In genomic region chr13:83566180-83566579, GRCm38 (mm10) we compare ENCODE assay signal across 8 mouse cellular contexts.
DNase-seq lines count a peak whose midpoint lies in the region; ATAC-seq and TF ChIP-seq lines count a peak whose summit lies in the region.
"Had no signal": no experiment of that assay in that cellular context is flagged by ENCODE, and none has a peak within 500 bp of the region (broad histone marks: within the 10 kb centered on the region; RNA-seq: fewer than 3 reads in every experiment).

No protein-coding gene starts in this region.

- no peaks in the 10 kb centered on the region for H3K36me3 ChIP-seq in midbrain, postnatal 0 days (ENCODE audit: insufficient read depth, low read length)
- no peaks in the 10 kb centered on the region for H3K36me3 ChIP-seq in midbrain, embryonic 10.5 days
- H3K36me3 ChIP-seq: neural tube, embryonic 12.5 days had no signal

- peak; percentile 11 for DNase-seq in midbrain, postnatal 0 days (ENCODE audit: low spot score)
- no peak for DNase-seq in midbrain, embryonic 10.5 days (ENCODE audit: low spot score)
- DNase-seq in naive thymus-derived CD4-positive, alpha-beta T cell, adult 2 months (ENCODE audit: low read depth) = peak; percentile 75
- DNase-seq in gastrocnemius, postnatal 10 days = no peak
- DNase-seq in c-Kit-positive CD71-positive TER-119-positive erythroid progenitor cells, embryonic 14.5 days (ENCODE audit: low spot score) = no peak

- ATAC-seq in midbrain, postnatal 0 days (ENCODE audit: low FRiP score) = no peak
- ATAC-seq in common myeloid progenitor, adult 5-6 weeks (replicated peaks; ENCODE audit: low read depth, poor library complexity, severe bottlenecking) = peak; percentile 30
- peak; percentile 66 for ATAC-seq in inflammation-experienced regulatory T-cells, adult 6 months

- H3K9me3 ChIP-seq in midbrain, postnatal 0 days (ENCODE audit: low read length) = no peaks in the 10 kb centered on the region
- H3K9me3 ChIP-seq in midbrain, embryonic 10.5 days (replicated peaks) = no peaks in the 10 kb centered on the region
- H3K9me3 ChIP-seq: neural tube, embryonic 12.5 days had no signal

- WGBS in midbrain, postnatal 0 days = 56% methylated on average over 4 of the region's 4 CpGs
- 81% methylated on average over 4 of the region's 4 CpGs for WGBS in midbrain, embryonic 10.5 days

- no peaks in the 10 kb centered on the region; the same call in 1 of the 2 replicates for H3K4me1 ChIP-seq in midbrain, postnatal 0 days (ENCODE audit: insufficient read depth, low read length)
- H3K4me1 ChIP-seq in midbrain, embryonic 10.5 days = no peaks in the 10 kb centered on the region
- H3K4me1 ChIP-seq: neural tube, embryonic 12.5 days had no signal

- H3K27me3 ChIP-seq in midbrain, postnatal 0 days (ENCODE audit: insufficient read depth, low read length) = no peaks in the 10 kb centered on the region
- H3K27me3 ChIP-seq in midbrain, embryonic 10.5 days (ENCODE audit: low read depth, poor library complexity, severe bottlenecking) = no peaks in the 10 kb centered on the region
- H3K27me3 ChIP-seq: neural tube, embryonic 12.5 days had no signal

- H3K4me2 ChIP-seq in midbrain, postnatal 0 days (ENCODE audit: low read depth, low read length, poor library complexity, severe bottlenecking) = no peak overlapping the region
- H3K4me2 ChIP-seq: neural tube, embryonic 12.5 days had no signal

- H3K27ac ChIP-seq in midbrain, postnatal 0 days (ENCODE audit: low read depth, low read length) = peak overlapping the region; percentile 18; the same call in 1 of the 2 replicates
- H3K27ac ChIP-seq in midbrain, embryonic 10.5 days (replicated peaks) = no peak overlapping the region
- H3K27ac ChIP-seq: neural tube, embryonic 12.5 days had no signal

- no peak overlapping the region for H3K9ac ChIP-seq in midbrain, postnatal 0 days (replicated peaks; ENCODE audit: low read length, poor library complexity, severe bottlenecking)
- H3K9ac ChIP-seq: neural tube, embryonic 12.5 days had no signal

- TF ChIP-seq CTCF in midbrain, postnatal 0 days (IDR thresholded peaks at IDR 0.05) = no peak

- no peak overlapping the region for H3K4me3 ChIP-seq in midbrain, postnatal 0 days (ENCODE audit: low read depth, low read length)
- H3K4me3 ChIP-seq in midbrain, embryonic 10.5 days = no peak overlapping the region
- H3K4me3 ChIP-seq: neural tube, embryonic 12.5 days had no signal

Comparison
In these comparisons a context has a peak if more than half of its experiments do, and no peak if none do; other contexts are left out.
1. DNase-seq: peak in midbrain, postnatal 0 days (single experiment) and naive thymus-derived CD4-positive, alpha-beta T cell, adult 2 months (single experiment); none in midbrain, embryonic 10.5 days (single experiment), gastrocnemius, postnatal 10 days (single experiment) and c-Kit-positive CD71-positive TER-119-positive erythroid progenitor cells, embryonic 14.5 days (single experiment).